Mouse (Mus musculus) ovary, postnatal 10 days (tissue): ENCODE results near the gene Hhipl1.

Experiments used
- DNase-seq: peaks from one replicate; pipeline ENCODE4 v3.0.0; 2022; ENCODE audit warnings: low spot score

Gene Hhipl1

DNA sequence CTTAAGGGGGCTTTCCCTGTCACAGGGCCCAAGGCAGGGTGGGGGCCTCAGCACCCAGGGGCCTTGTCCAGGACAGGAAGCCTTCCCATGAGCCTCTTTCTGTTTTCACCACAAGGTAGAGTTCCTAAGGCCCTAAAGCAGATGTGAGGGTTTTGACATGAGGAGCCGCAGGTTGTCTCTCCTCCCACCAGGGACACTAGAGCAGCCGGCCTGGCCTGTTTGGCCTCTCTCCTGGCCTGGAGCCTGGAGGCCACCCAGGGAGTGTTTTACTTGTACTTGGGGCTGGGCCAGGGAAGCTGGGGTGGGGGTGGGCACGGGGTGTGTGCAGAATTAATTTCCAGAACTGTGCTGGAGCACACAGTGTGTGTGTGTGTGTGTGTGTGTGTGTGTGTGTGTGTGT, 59.3 kb downstream of the Hhipl1 start:
- DNase-seq = peak; percentile 56

DNA sequence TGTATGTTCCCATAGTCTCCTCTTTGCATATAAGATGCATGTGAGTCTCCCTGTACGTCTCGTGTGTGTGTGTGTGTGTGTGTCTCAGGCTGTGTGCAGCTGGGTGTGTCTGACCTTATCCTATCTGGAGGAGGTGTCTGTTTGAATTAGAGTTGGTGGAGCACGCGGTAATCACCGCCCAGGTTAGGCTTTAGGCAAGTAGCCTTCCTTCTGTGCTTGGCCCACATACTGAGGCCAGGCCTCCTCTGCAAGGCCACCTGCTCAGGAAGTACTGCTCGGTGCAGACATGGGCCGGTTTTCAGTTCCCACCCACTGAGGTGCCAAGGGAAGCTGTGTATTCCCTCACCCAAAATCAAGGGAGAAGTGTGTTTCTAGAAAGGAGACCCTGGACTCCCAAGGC, 59.8 kb downstream of the Hhipl1 start:
- DNase-seq = no peak

DNA sequence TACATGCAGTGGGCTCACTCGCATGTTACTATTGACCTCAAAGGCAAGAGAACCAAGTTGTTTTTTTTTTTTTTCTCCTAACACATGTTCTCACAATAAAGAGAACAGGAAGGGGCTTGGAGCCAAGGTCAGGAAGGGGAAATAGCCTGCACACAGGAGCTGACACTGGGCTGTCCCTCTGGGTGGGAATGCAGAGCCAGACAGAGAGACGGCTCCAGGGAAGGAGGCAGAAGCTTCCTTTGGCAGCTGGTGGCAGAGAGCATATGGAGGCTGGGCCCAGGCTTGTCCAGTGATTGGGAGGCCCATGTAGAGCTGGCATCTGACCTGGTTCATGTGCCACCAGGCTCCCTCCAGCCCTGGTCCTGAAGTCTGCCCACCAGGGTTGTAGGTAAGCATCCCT, 61.8 kb downstream of the Hhipl1 start:
- DNase-seq = no peak

GRCm38 (mm10) chr12:108368921-108369320, 62.9 kb downstream of the Hhipl1 start:
- DNase-seq = no peak

GRCm38 (mm10) chr12:108370596-108371428, 64.7 kb downstream of the Hhipl1 start, which contains the start of gene Eml1:
TSS of gene Eml1 (plus strand) at chr12:108370957.
- no peak for DNase-seq

DNA sequence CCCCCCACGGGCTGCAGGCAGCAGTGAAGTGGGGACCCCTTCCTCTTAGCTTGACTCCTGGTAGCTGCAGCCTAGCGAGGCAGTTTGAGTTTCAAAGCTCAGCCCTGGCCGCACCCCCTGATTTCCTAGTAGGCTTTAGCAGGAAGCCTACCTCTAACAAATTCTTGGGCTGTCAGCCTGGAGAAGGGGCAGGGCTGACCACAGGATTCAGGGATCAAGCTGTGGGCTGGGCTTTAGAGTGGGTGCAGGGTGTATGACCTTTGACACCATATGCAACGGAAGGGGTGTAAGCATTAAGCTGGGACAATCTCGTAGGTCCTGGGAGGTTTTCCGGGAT, 65.3 kb downstream of the Hhipl1 start:
- no peak for DNase-seq

DNA sequence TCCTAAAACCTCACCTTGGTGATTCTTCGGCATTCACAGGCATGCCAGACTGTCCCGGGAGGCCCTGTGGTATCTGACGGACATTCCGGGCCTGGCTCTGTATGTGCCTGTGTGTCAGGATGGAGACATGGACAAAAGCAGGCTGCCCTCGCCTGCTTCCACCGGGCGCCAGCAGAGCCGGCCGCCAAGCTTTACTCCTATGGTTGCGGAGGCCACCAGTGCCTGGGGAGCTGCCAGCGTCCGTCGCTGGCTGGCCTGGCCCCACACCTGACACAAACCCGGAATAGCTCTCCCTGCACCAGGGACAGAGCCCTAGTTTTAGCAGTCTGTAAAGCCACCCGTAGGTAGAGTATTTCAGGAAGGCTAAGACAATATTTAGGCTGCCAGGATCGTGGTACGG, 66.2 kb downstream of the Hhipl1 start:
- no peak for DNase-seq

GRCm38 (mm10) chr12:108373611-108374010, 67.5 kb downstream of the Hhipl1 start:
- no peak for DNase-seq

GRCm38 (mm10) chr12:108374689-108375088, 68.6 kb downstream of the Hhipl1 start:
- DNase-seq = no peak

DNA sequence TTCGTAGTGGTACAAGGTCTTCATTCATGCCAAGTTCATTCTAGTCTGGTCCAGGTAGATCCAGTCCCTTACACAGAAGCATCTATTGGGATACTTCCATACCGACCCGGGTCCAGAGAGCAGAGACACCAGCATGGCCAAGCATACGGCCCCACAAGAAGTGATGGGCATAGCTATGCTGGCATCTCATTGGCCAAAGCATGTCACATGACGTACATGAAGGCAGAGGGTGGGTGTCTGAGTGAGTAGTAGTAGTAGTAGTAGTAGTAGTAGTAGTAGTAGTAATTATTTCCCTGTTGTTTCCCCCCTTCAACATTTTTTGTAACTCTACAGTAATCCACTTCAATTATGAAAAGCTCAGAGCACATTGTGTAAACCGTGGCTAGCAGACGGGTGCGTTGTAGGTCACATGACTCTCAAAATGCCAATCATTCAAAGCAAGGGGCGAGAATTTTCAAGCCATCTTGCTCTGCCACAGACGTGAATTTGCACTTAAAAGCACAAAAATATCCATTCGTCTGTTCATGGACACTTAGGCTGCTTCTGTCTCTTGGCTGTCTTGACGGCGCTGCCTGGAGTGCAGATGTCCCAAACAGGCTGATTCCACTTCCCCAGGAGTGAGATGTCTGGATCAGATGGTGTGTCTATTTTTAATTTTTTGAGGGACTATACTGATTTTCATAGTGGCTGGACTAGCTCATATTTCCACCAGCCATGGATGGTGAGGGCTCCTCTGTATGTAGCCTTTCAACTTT, 72.5 kb downstream of the Hhipl1 start:
- no peak for DNase-seq
